Mouse (Mus musculus) left cerebral cortex, adult 8-10 months (tissue): Measurements from ENCODE around the gene S100a9. TPM values are rescaled to one million over a fixed set of nuclear protein-coding genes. Genes with fewer than 3 reads are reported as not detected.

ENCODE experiments used
- total RNA-seq, 4 experiments: library from RNA; stranded (reverse); gene quantifications; 2 replicates each; pipeline ENCODE4 v1.2.4; 2022

The S100a9 gene
- total RNA-seq, 4 experiments from 2014 or later: not detected

Other genes starting within 250 kb of the S100a9 start
- 1 to 10 TPM; 4.2 to 6.0 (median 5.0) TPM for gene Npr1, start 229.9 kb downstream of the S100a9 start, total RNA-seq
- 10 to 100 TPM; 84.9 to 98.9 (median 93.3) TPM for gene Ilf2, start 219.6 kb downstream of the S100a9 start, total RNA-seq
- gene Snapin, start 204.7 kb downstream of the S100a9 start, total RNA-seq: 10 to 100 TPM; 62.4 to 74.7 (median 67.1) TPM
- 100 to 1,000 TPM; 162 to 170 (median 167) TPM for gene Chtop, start 186.2 kb downstream of the S100a9 start, total RNA-seq
- gene S100a1, start 181.3 kb downstream of the S100a9 start, total RNA-seq: 100 to 1,000 TPM; 122 to 162 (median 132) TPM
- gene S100a13, start 181.3 kb downstream of the S100a9 start, total RNA-seq: 10 to 100 TPM; 17.1 to 26.1 (median 20.5) TPM
- gene S100a14, start 168.9 kb downstream of the S100a9 start, total RNA-seq: under 1 TPM in 1 of 4 experiments, not detected in 3; 0.63 TPM
- gene S100a16, start 158.5 kb downstream of the S100a9 start, total RNA-seq: 100 to 1,000 TPM in 2 of 4 experiments, 10 to 100 TPM in 2; 85.4 to 115 (median 102) TPM
- gene S100a3, start 135.1 kb downstream of the S100a9 start, total RNA-seq: 1 to 10 TPM in 3 of 4 experiments, under 1 TPM in 1; 0.74 to 1.9 (median 1.5) TPM
- not detected for gene S100a2, start 105.5 kb downstream of the S100a9 start, total RNA-seq
- not detected for gene Gm42674, start 93.8 kb downstream of the S100a9 start, total RNA-seq
- 1 to 10 TPM; 2.5 to 5.5 (median 4.9) TPM for gene S100a4, start 92.0 kb downstream of the S100a9 start, total RNA-seq
- 1 to 10 TPM in 1 of 4 experiments, not detected in 3; 1.1 TPM for gene S100a5, start 87.2 kb downstream of the S100a9 start, total RNA-seq
- 10 to 100 TPM; 24.1 to 52.2 (median 38.7) TPM for gene S100a6, start 82.8 kb downstream of the S100a9 start, total RNA-seq
- gene S100a7a, start 41.7 kb downstream of the S100a9 start, total RNA-seq: 1 to 10 TPM in 2 of 4 experiments, under 1 TPM in 2; 0.38 to 1.1 (median 0.91) TPM
- 1 to 10 TPM in 1 of 4 experiments, not detected in 3; 1.7 TPM for gene S100a8, start 26.7 kb downstream of the S100a9 start, total RNA-seq
- not detected for gene Pglyrp4, start 31.2 kb upstream of the S100a9 start, total RNA-seq
- gene Gm5849, start 82.2 kb upstream of the S100a9 start, total RNA-seq: not detected